Mouse (Mus musculus) lung, postnatal 0 days (tissue): ENCODE data around the gene Trak1. TPM values are rescaled to one million over a fixed set of nuclear protein-coding genes. Genes with fewer than 3 reads are reported as not detected.

Experiments used
- ATAC-seq: fragments of 200-750 bp; cut with Nextera tagmentation; 2 replicates; pipeline ENCODE4 v1.8.0; 2017; ENCODE audit warnings: moderate library complexity
- DNase-seq: peaks from one replicate; pipeline ENCODE4 v3.0.0-alpha.2; 2016; ENCODE audit warnings: low spot score
- H3K27ac ChIP-seq: fragments of 300-500 bp; sonication (generic); 2 replicates; pipeline ENCODE4 v1.5.1; 2014; ENCODE audit warnings: antibody characterized with exemption, mild to moderate bottlenecking, low read length, mixed read lengths
- H3K27me3 ChIP-seq: fragments of 300-500 bp; sonication (generic); replicated peaks from 2 replicates; pipeline ENCODE4 v1.6.1; 2014; ENCODE audit warnings: low read length, mixed read lengths; ENCODE audit not compliant: insufficient read depth
- H3K36me3 ChIP-seq: fragments of 300-500 bp; sonication (generic); 2 replicates; pipeline ENCODE4 v1.6.1; 2014; ENCODE audit warnings: low read length, mixed read lengths; ENCODE audit not compliant: insufficient read depth
- H3K4me1 ChIP-seq: fragments of 300-500 bp; sonication (generic); 2 replicates; pipeline ENCODE4 v1.6.1; 2014; ENCODE audit warnings: antibody characterized with exemption, low read depth, low read length, mixed read lengths; ENCODE audit not compliant: insufficient read depth
- H3K4me2 ChIP-seq: fragments of 300-500 bp; sonication (generic); replicated peaks from 2 replicates; pipeline ENCODE4 v1.6.1; 2014; ENCODE audit warnings: low read depth, mild to moderate bottlenecking, low read length, moderate library complexity, mixed read lengths
- H3K4me3 ChIP-seq: fragments of 300-500 bp; sonication (generic); 2 replicates; pipeline ENCODE4 v1.5.1; 2014; ENCODE audit warnings: low read depth, low read length
- H3K9ac ChIP-seq: fragments of 300-500 bp; sonication (generic); replicated peaks from 2 replicates; pipeline ENCODE4 v1.6.1; 2014; ENCODE audit warnings: low read depth, mild to moderate bottlenecking
- H3K9me3 ChIP-seq: fragments of 300-500 bp; sonication (generic); 2 replicates; pipeline ENCODE4 v1.6.1; 2016; ENCODE audit warnings: low read length, mixed read lengths
- CTCF ChIP-seq: IDR thresholded peaks from 2 replicates; pipeline ENCODE4 v1.5.1; 2016; ENCODE audit warnings: antibody characterized with exemption, mild to moderate bottlenecking
- EP300 ChIP-seq: IDR thresholded peaks from 2 replicates; pipeline ENCODE4 v1.6.1; 2016; ENCODE audit warnings: antibody characterized with exemption, mild to moderate bottlenecking, control low read depth
- WGBS: fragments of 180-500 bp; shearing (Covaris S2); extraction: QIAGEN DNeasy Blood & Tissue Kit; methylation state at CpG from one replicate; pipeline ENCODE4 v1.1.7; 2014; 5-methylcytosine and 5-hydroxymethylcytosine counted together
- polyA plus RNA-seq: library from polyadenylated mRNA; unstranded; fragments of >200 nt; fragmentation: Nextera tagmentation; extraction: Ambion mirVana; gene quantifications from 2 replicates; pipeline ENCODE4 v1.2.1, GENCODE M21; 2015

The Trak1 gene
- polyA plus RNA-seq, 1 experiment from 2014 or later, result 28.6 TPM

GRCm38 (mm10) chr9:121454891-121455290 is 157.6 kb downstream of the Trak1 start:
- no peaks in the 10 kb centered on the region for H3K4me1 ChIP-seq
- no peak for ATAC-seq
- H3K9ac ChIP-seq, result no peak overlapping the region
- H3K9me3 ChIP-seq, result no peaks in the 10 kb centered on the region
- 82% methylated on average over 3 of the region's 3 CpGs for WGBS
- H3K27me3 ChIP-seq, result no peaks in the 10 kb centered on the region
- H3K4me2 ChIP-seq, result no peak overlapping the region
- no peak overlapping the region for H3K4me3 ChIP-seq
- TF ChIP-seq EP300 (no peak), CTCF (no peak)
- no peak overlapping the region for H3K27ac ChIP-seq
- H3K36me3 ChIP-seq, result peaks cover 64% of the 10 kb centered on the region
- DNase-seq, result no peak

- H3K27me3 ChIP-seq, result no peaks in the 10 kb centered on the region
- no peak overlapping the region for H3K27ac ChIP-seq
- ATAC-seq, result no peak
- DNase-seq, result no peak
- no peaks in the 10 kb centered on the region for H3K9me3 ChIP-seq
- H3K4me2 ChIP-seq, result no peak overlapping the region
- WGBS, result 84% methylated on average over 13 of the region's 13 CpGs
- no peaks in the 10 kb centered on the region for H3K4me1 ChIP-seq
- peaks cover 70% of the 10 kb centered on the region for H3K36me3 ChIP-seq
- H3K9ac ChIP-seq, result no peak overlapping the region
- TF ChIP-seq EP300, result no peak
- no peak for TF ChIP-seq CTCF
- H3K4me3 ChIP-seq, result no peak overlapping the region
Observed at GRCm38 (mm10) chr9:121456739-121457515, 159.6 kb downstream of the Trak1 start.

- no peaks in the 10 kb centered on the region for H3K4me1 ChIP-seq
- no peaks in the 10 kb centered on the region for H3K9me3 ChIP-seq
- peak; percentile 49; the same call in 1 of the 2 replicates for ATAC-seq
- H3K27me3 ChIP-seq, result no peaks in the 10 kb centered on the region
- peaks cover 75% of the 10 kb centered on the region for H3K36me3 ChIP-seq
- no peak overlapping the region for H3K9ac ChIP-seq
- DNase-seq, result peak; percentile 55
- H3K4me2 ChIP-seq, result no peak overlapping the region
- WGBS, result 31% methylated on average over 8 of the region's 8 CpGs
- H3K27ac ChIP-seq, result no peak overlapping the region
- H3K4me3 ChIP-seq, result no peak overlapping the region
- TF ChIP-seq EP300, result no peak
- peak; percentile 85 for TF ChIP-seq CTCF
Observed at GRCm38 (mm10) chr9:121458466-121458865, 161.2 kb downstream of the Trak1 start.

GRCm38 (mm10) chr9:121459950-121460349 is 162.6 kb downstream of the Trak1 start:
- TF ChIP-seq CTCF (no peak), EP300 (no peak)
- Histone ChIP-seq H3K9me3 (no peaks in the 10 kb centered on the region), H3K36me3 (peaks cover 61% of the 10 kb centered on the region), H3K27ac (no peak overlapping the region), H3K4me1 (no peaks in the 10 kb centered on the region), H3K4me2 (no peak overlapping the region), H3K27me3 (no peaks in the 10 kb centered on the region), H3K4me3 (no peak overlapping the region), H3K9ac (no peak overlapping the region)
- no peak for DNase-seq
- WGBS, result 53% methylated on average over 2 of the region's 2 CpGs
- no peak for ATAC-seq

GRCm38 (mm10) chr9:121460527-121460926 is 163.2 kb downstream of the Trak1 start:
- H3K4me2 ChIP-seq, result no peak overlapping the region
- H3K9me3 ChIP-seq, result no peaks in the 10 kb centered on the region
- no peak overlapping the region for H3K9ac ChIP-seq
- 63% methylated on average over 16 of the region's 16 CpGs for WGBS
- H3K27ac ChIP-seq, result no peak overlapping the region
- DNase-seq (no peak), ATAC-seq (no peak)
- TF ChIP-seq CTCF, result no peak
- H3K27me3 ChIP-seq, result no peaks in the 10 kb centered on the region
- H3K4me3 ChIP-seq, result no peak overlapping the region
- peaks cover 59% of the 10 kb centered on the region for H3K36me3 ChIP-seq
- H3K4me1 ChIP-seq, result no peaks in the 10 kb centered on the region

GRCm38 (mm10) chr9:121467460-121467859 is 170.2 kb downstream of the Trak1 start:
- ATAC-seq, result no peak
- H3K4me1 ChIP-seq, result no peaks in the 10 kb centered on the region
- no peak overlapping the region for H3K9ac ChIP-seq
- H3K27ac ChIP-seq, result no peak overlapping the region
- H3K4me3 ChIP-seq, result no peak overlapping the region
- DNase-seq, result no peak
- TF ChIP-seq CTCF (no peak), EP300 (no peak)
- H3K9me3 ChIP-seq, result no peaks in the 10 kb centered on the region
- peaks cover 21% of the 10 kb centered on the region for H3K36me3 ChIP-seq
- whole genome bisulfite sequencing, result 73% methylated on average over 11 of the region's 11 CpGs
- H3K4me2 ChIP-seq, result no peak overlapping the region
- H3K27me3 ChIP-seq, result no peaks in the 10 kb centered on the region

GRCm38 (mm10) chr9:121469711-121470110 is 172.4 kb downstream of the Trak1 start:
- Histone ChIP-seq H3K36me3 (peaks cover 29% of the 10 kb centered on the region; the same call in 1 of the 2 replicates), H3K9ac (no peak overlapping the region), H3K4me3 (no peak overlapping the region), H3K4me1 (no peaks in the 10 kb centered on the region), H3K27me3 (no peaks in the 10 kb centered on the region), H3K27ac (no peak overlapping the region), H3K9me3 (no peaks in the 10 kb centered on the region), H3K4me2 (no peak overlapping the region)
- no peak for ATAC-seq
- DNase-seq, result no peak
- TF ChIP-seq CTCF (no peak), EP300 (no peak)
- WGBS, result 86% methylated on average over 6 of the region's 6 CpGs
